Mouse (Mus musculus) kidney, adult 9 months (tissue): ENCODE data around the gene Ppp1r12b.

ENCODE experiments used
- DNase-seq: peaks from one replicate; pipeline ENCODE4 v3.0.0; 2022

The Ppp1r12b gene

DNA sequence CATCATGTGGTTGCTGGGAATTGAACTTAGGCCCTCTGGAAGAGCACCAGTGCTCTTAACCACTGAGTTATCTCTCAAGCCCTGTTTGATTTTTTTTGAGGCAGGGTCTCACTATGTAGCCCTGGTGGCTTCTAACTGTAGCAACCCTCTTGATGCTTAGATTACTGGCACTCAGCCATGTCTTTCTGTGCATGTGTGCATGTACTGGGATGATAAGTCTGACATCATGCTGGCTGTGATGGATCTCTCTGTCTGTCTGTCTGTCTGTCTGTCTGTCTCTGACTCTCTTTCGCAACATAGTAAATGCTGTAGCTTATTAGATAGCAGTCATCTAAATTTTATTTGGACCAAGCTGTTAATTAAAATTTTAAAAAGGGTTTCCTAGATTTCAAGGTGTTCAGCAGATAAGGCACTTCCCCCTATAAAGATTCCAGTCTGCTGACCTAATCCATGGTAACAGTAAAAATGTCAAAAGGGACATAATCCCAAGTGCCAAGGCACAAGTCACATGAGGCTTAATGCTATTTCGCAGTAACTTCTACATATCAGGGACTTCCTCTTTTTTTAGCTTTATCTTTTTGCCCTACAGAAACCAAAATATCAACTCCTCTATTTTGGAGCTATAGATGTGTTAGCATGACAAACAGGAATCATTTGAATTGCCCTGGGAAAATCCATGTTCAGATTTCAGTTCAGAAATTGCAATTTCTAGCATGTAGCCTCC lies 164.9 kb downstream of the Ppp1r12b start:
- no peak for DNase-seq

GRCm38 (mm10) chr1:134788096-134788495 lies 167.6 kb downstream of the Ppp1r12b start:
- no peak for DNase-seq

DNA sequence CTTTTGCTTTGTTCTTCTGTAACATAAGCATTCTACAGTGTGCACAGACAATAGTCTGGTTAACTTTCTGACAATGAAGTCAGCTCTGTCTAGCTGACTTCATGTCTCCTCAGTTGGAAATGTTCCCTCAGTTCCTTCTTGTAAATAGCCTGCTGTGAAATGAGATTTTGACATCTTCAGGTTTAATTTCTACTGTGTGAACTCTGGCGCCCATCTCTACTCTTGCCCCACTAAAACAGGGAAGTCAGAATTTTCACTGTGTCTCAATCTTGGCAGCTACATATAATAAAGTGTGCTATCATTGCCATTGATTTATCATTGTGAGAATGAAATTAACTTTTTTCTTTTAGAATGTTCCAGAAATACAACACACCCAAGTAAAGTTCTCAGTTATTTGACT lies 170.8 kb downstream of the Ppp1r12b start:
- DNase-seq, result no peak

- no peak for DNase-seq
Observed at GRCm38 (mm10) chr1:134784481-134784880, 171.3 kb downstream of the Ppp1r12b start.

GRCm38 (mm10) chr1:134783958-134784357 lies 171.8 kb downstream of the Ppp1r12b start:
- no peak for DNase-seq

GRCm38 (mm10) chr1:134782797-134783196 lies 172.9 kb downstream of the Ppp1r12b start:
- DNase-seq, result no peak

DNA sequence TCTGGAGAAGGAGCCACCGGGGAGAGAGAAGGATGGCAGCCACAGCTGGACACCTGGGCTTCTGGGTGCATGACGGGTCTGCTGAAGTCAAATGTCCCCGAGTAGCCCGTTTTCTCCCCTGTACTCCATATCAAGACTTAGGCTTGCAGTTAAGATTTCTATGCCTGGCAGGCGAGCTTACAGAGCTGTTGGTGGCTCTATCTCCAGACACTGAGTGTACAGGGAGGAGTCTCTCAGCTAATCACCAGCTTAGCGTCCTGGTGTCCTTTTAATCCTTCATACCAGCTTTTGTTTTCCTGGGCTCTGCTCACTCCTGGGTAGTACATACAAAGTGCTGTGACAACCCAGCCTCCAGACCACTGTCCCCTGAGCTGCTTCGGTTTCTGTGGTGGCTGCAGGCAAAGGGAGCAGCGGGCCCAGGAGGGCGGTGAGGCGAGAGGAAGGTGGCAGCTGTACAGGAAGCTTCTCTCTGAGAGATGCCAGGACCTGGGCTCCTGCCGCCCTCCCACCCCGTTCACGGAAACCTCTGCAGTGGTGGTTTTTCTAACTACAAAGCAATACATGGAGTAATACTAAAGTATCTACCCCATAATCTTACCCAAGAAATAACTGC lies 177.7 kb downstream of the Ppp1r12b start:
- DNase-seq, result no peak

DNA sequence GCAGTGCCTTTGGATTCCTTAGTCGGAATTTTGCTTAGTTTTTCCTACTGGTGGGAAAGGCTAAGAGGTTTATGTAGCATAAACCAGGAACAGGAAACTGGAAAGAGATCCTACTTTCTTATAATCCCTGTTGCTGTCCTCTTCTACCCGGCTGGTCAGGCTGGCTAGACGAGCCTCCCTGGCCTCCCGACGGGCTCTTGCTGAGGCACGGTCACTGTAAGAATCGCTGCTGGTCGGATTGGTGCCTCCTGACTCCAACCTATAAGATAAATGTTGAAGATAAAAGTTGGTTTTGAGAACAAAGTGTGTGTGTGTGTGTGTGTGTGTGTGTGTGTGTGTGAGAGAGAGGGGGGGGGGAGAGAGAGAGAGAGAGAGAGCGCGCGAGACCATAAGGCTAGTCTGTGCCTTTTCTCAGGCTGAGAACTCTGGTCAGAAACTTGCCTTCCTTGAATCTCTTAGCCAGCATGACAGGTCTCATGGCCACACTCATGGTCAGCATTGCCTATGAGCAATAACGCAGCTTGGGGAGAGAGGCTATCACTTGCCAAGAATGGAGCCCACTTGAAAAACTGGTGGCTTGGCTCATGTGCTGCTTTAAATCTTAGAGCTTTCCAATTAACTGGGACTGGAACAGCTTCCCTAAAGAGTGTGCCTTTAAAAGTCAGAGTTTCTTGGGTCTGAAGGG lies 178.4 kb downstream of the Ppp1r12b start:
- DNase-seq, result no peak

GRCm38 (mm10) chr1:134775631-134776030 lies 180.1 kb downstream of the Ppp1r12b start:
- no peak for DNase-seq

GRCm38 (mm10) chr1:134774728-134775287 lies 180.9 kb downstream of the Ppp1r12b start:
- DNase-seq, result peak; percentile 66

DNA sequence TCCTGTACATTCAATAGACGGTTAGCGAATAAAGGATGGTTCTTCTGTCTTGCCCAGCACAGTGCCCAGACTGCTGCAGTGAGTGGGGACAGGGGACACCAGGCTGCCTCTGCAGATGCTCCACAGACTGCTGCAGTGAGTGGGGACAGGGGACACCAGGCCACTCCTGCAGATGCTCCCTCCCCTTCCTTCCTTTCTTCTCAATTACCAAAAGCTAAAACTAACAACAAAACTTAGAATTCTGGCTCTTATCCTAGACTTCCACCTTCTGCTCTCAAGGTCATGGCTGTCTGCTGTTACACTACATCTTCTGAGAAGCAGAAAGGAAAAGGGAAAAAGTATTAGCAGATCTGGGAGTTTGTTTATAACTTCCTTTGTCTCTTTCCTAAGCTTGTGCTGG lies 181.5 kb downstream of the Ppp1r12b start:
- peak; percentile 37 for DNase-seq

DNA sequence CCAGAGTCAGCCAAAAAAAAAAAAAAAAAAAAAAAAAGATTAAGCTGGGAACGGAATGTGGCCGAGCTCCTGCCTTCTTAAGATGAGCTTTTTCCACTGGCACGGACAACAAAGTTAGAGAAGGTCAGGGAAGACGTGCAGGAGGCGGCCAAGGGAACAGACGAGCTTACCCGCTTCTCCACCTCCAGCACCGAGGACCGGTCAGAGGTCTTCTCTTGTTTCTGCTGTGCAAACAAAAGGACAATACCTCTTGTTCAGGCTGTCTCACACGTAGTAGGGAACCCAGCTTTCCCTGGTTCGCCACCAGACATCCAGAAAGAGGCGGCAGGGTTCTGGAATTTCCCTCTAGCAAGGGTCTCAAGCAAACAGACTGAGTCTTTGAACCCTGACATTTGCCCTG lies 182.5 kb downstream of the Ppp1r12b start:
- DNase-seq, result no peak

- DNase-seq, result no peak
Observed at GRCm38 (mm10) chr1:134772821-134773220, 182.9 kb downstream of the Ppp1r12b start.

DNA sequence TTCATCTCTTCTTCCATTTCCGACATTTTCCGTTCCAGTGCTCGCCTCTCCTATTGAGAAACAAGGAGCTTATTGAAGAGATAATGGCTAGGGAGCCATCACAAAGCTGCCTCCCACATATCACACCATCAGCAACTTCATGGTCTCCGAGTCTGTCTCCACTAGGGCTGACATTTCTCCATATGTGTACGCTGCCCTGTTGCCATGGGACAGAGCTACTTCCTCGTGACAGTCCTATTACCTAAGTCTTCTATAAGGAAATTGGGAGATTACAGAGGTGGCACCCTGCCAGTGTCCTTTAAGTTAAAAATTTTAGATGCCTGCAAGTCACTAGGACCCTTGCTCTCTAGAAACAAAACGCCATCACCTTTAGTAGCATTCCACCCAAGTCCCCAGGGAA lies 183.7 kb downstream of the Ppp1r12b start:
- no peak for DNase-seq

- peak; percentile 70 for DNase-seq
Observed at GRCm38 (mm10) chr1:134771353-134771752, 184.4 kb downstream of the Ppp1r12b start.

DNA sequence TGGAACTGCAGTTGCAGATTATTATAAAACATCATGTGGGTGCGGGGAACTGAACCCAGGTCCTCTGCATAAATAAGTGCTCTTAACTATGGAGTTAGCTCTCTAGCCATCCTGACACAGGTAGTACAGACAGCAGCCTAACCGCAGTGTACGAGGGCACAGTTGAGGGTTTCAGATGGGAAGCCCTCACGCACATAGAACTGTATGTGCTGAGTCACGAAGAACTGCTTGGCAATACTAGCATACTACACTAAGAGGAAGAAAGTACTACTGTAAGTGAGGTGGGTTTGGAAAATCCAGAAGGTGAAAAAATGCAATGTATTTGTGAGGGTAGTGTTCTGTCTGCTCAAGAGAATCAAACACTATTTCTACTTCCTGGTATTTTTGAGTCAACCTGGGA lies 185.4 kb downstream of the Ppp1r12b start:
- DNase-seq, result no peak

- no peak for DNase-seq
Observed at GRCm38 (mm10) chr1:134766448-134766847, 189.3 kb downstream of the Ppp1r12b start.

DNA sequence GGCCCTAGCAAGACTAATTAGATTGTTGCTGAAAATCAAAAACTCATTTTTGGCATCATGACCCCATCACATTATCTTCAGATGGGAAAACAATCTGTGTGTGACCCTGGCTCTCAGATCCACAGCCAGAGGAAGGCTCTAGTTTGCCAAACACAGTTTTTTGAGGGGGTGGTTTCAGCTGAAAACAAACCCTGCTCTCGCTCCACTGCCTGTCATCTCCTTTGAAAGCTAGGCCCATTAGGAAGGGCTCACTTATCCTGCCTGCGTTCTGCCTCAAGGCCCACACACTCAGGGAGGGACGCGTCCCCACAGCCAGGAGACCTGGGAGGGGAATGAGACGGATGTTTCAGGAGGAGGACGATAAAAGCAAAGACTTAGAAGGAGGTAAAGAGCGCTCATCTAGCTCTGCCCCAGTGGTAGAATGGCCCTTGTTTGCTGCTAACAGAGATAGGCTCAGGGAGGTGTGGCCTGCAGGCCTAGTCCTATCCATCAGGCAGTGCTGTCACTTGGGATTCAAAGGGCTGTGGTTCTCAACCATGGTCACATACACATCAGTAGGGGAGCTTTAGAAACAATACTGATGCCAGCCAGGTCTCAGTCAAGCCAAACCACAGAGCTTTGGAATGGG lies 190.8 kb downstream of the Ppp1r12b start:
- DNase-seq, result no peak

DNA sequence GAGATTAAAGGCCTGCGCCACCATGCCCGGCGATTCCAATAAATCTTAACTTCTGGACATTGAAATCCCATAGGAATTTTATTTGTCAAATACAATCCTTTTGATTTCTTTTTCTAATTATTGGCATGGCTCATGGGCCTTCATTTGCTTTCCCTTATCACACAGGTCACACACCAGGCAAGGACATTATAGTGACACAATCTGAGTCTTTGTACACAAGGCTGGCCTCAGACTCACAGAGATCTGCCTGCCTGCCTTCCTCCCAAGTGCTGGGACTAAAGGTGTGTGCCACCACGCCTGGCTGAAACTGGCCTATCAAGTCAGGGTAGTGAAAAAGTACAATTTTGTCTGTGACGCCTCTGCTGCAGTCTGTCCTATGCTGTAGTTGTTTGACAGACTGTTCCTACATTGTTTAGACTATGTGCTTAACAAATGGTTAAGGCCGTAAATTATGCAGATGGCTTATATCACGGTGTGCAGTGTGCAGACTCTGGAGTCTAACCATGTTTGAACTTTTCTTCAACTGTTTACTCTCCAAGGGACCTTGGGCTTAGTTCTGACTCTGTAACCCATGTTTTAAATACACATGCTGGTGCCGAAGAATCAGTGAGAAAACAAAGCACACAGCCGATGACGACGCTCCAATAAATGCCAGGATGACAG lies 191.8 kb downstream of the Ppp1r12b start:
- no peak for DNase-seq

- no peak for DNase-seq
Observed at GRCm38 (mm10) chr1:134763250-134763649, 192.5 kb downstream of the Ppp1r12b start.

DNA sequence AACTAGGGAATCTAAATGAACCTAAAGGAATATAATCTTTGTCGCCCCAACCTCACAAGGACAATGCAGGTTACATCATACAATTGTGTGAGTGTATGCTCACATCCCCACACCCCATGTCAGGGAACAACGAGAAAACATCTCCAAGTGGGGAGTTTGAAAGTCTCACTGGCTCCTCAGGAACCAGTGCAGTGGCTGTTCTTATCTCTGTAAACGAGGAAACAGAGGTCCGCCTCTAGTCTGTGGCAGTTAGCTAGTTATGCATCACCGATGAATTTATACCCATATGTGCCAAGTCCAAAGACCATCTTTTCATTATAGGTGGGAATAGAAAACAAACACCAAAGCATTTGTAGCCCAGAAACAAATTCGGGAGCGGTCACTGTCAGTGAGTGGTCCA lies 194.2 kb downstream of the Ppp1r12b start:
- DNase-seq, result no peak

DNA sequence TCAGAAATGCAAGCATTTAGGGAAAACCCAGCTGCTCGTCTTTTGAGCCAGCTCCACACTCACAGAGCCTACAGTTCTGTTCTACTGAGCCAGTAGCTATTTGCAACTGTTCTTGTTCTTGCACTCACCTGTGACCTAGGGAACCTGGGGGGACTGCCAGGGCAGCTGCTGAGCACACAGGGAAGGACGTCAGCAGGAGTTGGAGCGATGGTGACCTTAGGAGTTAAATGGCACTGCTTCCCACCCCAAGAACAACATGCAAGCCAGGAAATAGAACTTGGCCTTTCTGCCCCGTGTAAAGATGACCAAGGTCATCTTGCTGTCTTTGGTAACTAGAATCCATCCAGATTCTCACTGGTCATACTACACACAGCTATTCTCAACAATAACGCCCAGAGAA lies 195.1 kb downstream of the Ppp1r12b start:
- DNase-seq, result no peak

GRCm38 (mm10) chr1:134759133-134759532 lies 196.6 kb downstream of the Ppp1r12b start:
- no peak for DNase-seq
